Mouse (Mus musculus): Measurements from ENCODE around the gene Rtn1. TPM values are rescaled to one million over a fixed set of nuclear protein-coding genes. Genes with fewer than 3 reads are reported as not detected.

The Rtn1 gene
- polyA plus RNA-seq, 1 experiment from 2014 or later = 3,115 TPM

Other genes starting within 250 kb of the Rtn1 start
- gene Ccdc175, start 224.0 kb downstream of the Rtn1 start, polyA plus RNA-seq (2015; fragmentation: Nextera tagmentation; extraction: Ambion mirVana) = not detected in 2 replicates
- 4.0 and 4.3 TPM in 2 replicates for gene Lrrc9, start 32.8 kb upstream of the Rtn1 start, polyA plus RNA-seq (2015; fragmentation: Nextera tagmentation; extraction: Ambion mirVana)
- gene Pcnx4, start 127.3 kb upstream of the Rtn1 start, polyA plus RNA-seq (2015; fragmentation: Nextera tagmentation; extraction: Ambion mirVana) = 25.6 and 26.0 TPM in 2 replicates
- not detected in 2 replicates for gene Gm4756, start 240.6 kb upstream of the Rtn1 start, polyA plus RNA-seq (2015; fragmentation: Nextera tagmentation; extraction: Ambion mirVana)

Measured in midbrain, embryonic 15.5 days (tissue).